Mouse (Mus musculus): ENCODE measurements at regions not wholly inside any gene's neighbourhood (a gene's known extent, or its start where the extent isn't known, plus 50 kb on each side); places are given as distances from the start of the nearest gene placed in this dataset.

- Histone ChIP-seq H3K27me3 (ENCODE audit: poor library complexity, severe bottlenecking) (no peaks in the 10 kb centered on the region), H3K27ac (no peak overlapping the region), H3K36me3 (replicated peaks) (no peaks in the 10 kb centered on the region), H3K9me3 (no peaks in the 10 kb centered on the region), H3K4me3 (no peak overlapping the region), H3K4me1 (peaks cover 12% of the 10 kb centered on the region)
- WGBS, result 92% methylated on average over 2 of the region's 2 CpGs
- DNase-seq (ENCODE audit: extremely low spot score, low spot score), result no peak
Observed at GRCm38 (mm10) chr13:106317300-106317699, 619.5 kb downstream of the Ipo11 start.

GRCm38 (mm10) chr13:106281181-106281580 lies 655.6 kb downstream of the Ipo11 start:
- 51% methylated on average over 3 of the region's 3 CpGs for WGBS
- no peak overlapping the region for H3K27ac ChIP-seq
- no peak overlapping the region for H3K4me3 ChIP-seq
- H3K9me3 ChIP-seq, result no peaks in the 10 kb centered on the region
- no peak for DNase-seq (ENCODE audit: extremely low spot score, low spot score)
- H3K36me3 ChIP-seq (replicated peaks), result no peaks in the 10 kb centered on the region
- H3K27me3 ChIP-seq (ENCODE audit: poor library complexity, severe bottlenecking), result no peaks in the 10 kb centered on the region
- no peaks in the 10 kb centered on the region for H3K4me1 ChIP-seq

- H3K9me3 ChIP-seq, result no peaks in the 10 kb centered on the region
- H3K4me3 ChIP-seq, result no peak overlapping the region
- no peak overlapping the region for H3K27ac ChIP-seq
- H3K4me1 ChIP-seq, result no peaks in the 10 kb centered on the region
- H3K36me3 ChIP-seq (replicated peaks), result no peaks in the 10 kb centered on the region
- no peaks in the 10 kb centered on the region for H3K27me3 ChIP-seq (ENCODE audit: poor library complexity, severe bottlenecking)
- no peak for DNase-seq (ENCODE audit: extremely low spot score, low spot score)
- WGBS, result 67% methylated on average over 1 of the region's 1 CpGs
Observed at GRCm38 (mm10) chr13:106259874-106260273, 676.9 kb downstream of the Ipo11 start.
